Mouse (Mus musculus): ENCODE data around the gene Padi3. TPM values are rescaled to one million over a fixed set of nuclear protein-coding genes. Genes with fewer than 3 reads are reported as not detected.
A peak's percentile ranks its signal among the peaks of the same experiment; 100 is the strongest.

The Padi3 gene
- polyA plus RNA-seq, 1 experiment = 0.14 TPM

DNA sequence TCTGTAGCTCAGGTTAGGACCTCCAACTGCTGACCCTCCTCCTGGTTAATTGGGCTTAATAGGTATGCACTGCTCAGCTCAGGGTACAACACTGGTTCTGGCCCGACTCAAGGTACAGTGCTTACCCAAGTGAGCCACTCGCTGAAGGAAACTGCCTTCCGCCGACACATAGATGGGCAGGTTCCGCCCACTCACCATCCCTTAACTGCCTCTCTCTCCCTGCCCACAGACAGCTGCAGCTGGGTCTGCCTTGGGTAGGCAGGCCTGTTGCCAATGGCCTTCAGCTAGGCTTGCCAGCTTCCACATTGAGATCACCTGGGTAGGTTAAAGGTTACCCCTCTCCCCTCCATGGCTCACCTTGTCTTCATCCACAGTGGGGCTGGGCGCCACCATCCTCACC is 69.0 kb downstream of the Padi3 start:
- 22% methylated on average over 6 of the region's 6 CpGs for WGBS
- Histone ChIP-seq H3K27me3 (ENCODE audit: control insufficient read depth, insufficient read depth, low read length) (no peaks in the 10 kb centered on the region), H3K27ac (ENCODE audit: insufficient read depth, low read length) (no peak overlapping the region), H3K36me3 (ENCODE audit: control insufficient read depth, insufficient read depth, low read length) (no peaks in the 10 kb centered on the region), H3K4me3 (ENCODE audit: extremely low read depth, insufficient read depth, insufficient read length) (no peak overlapping the region), H3K4me1 (ENCODE audit: control insufficient read depth, insufficient read depth, insufficient read length) (peaks cover 9% of the 10 kb centered on the region; the same call in 1 of the 2 replicates)
- no peak for TF ChIP-seq CTCF (IDR thresholded peaks at IDR 0.05; ENCODE audit: extremely low read depth, insufficient read depth, insufficient read length, insufficient replicate concordance)
- TF ChIP-seq POLR2A (IDR thresholded peaks at IDR 0.05; ENCODE audit: low read depth, low read length) = no peak
- DNase-seq (ENCODE audit: low read depth in 1 of 2, low spot score in 2 of 2) = peak in 1 of 2 experiments; percentile 11

DNA sequence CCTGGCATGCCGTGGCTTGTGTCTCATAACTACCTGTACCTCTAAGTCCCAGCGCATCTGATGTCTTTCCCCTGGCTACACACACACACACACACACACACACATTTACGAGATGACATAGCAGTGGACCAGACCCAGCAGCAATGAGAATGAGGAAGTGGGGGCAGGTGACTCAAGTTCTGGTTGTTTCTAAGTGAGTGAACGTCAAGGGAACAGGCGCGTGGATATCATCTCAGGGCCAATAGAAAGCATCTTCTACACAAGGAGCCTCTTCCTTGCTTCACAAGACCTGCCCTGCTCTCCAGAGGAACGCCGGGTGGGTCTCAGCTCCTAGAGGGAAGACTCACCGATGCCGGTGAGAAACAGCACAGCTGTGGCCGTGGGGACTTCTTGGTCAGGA is 69.8 kb downstream of the Padi3 start:
- Histone ChIP-seq H3K36me3 (ENCODE audit: control insufficient read depth, insufficient read depth, low read length) (no peaks in the 10 kb centered on the region), H3K4me1 (ENCODE audit: control insufficient read depth, insufficient read depth, insufficient read length) (peaks cover 9% of the 10 kb centered on the region; the same call in 1 of the 2 replicates), H3K27me3 (ENCODE audit: control insufficient read depth, insufficient read depth, low read length) (no peaks in the 10 kb centered on the region), H3K4me3 (ENCODE audit: extremely low read depth, insufficient read depth, insufficient read length) (no peak overlapping the region), H3K27ac (ENCODE audit: insufficient read depth, low read length) (no peak overlapping the region)
- TF ChIP-seq POLR2A (IDR thresholded peaks at IDR 0.05; ENCODE audit: low read depth, low read length) (no peak), CTCF (IDR thresholded peaks at IDR 0.05; ENCODE audit: extremely low read depth, insufficient read depth, insufficient read length, insufficient replicate concordance) (no peak)
- WGBS = 31% methylated on average over 11 of the region's 11 CpGs
- peak in 1 of 2 experiments; percentile 56 for DNase-seq (ENCODE audit: low read depth in 1 of 2, low spot score in 2 of 2)

Other genes with a start within 250 kb of the Padi3 start
- gene Arhgef10l, start 144.6 kb downstream of the Padi3 start, polyA plus RNA-seq (2012; rRNA removed) = 7.9 and 12.3 TPM in 2 replicates
- 86.9 and 101 TPM in 2 replicates for gene Rcc2, start 110.1 kb downstream of the Padi3 start, polyA plus RNA-seq (2012; rRNA removed)
- 0.05 and 0.09 TPM in 2 replicates for gene Padi6, start 68.0 kb downstream of the Padi3 start, polyA plus RNA-seq (2012; rRNA removed)
- gene Padi4, start 36.4 kb downstream of the Padi3 start, polyA plus RNA-seq (2012; rRNA removed) = 4.1 and 7.3 TPM in 2 replicates
- gene Padi1, start 35.1 kb upstream of the Padi3 start, polyA plus RNA-seq (2012; rRNA removed) = 0.13 TPM in 2 replicates
- gene Padi2, start 95.7 kb upstream of the Padi3 start, polyA plus RNA-seq (2012; rRNA removed) = 10.7 and 12.0 TPM in 2 replicates
- gene Sdhb, start 150.6 kb upstream of the Padi3 start, polyA plus RNA-seq (2012; rRNA removed) = 66.0 and 79.2 TPM in 2 replicates
- 275 and 360 TPM in 2 replicates for gene Atp13a2, start 176.2 kb upstream of the Padi3 start, polyA plus RNA-seq (2012; rRNA removed)
- 3.1 and 4.6 TPM in 2 replicates for gene Mfap2, start 199.8 kb upstream of the Padi3 start, polyA plus RNA-seq (2012; rRNA removed)
- gene Crocc, start 249.9 kb upstream of the Padi3 start, polyA plus RNA-seq (2012; rRNA removed) = 9.8 and 11.7 TPM in 2 replicates

Data from spleen, adult 2 months (tissue).